Mouse (Mus musculus) CD4-positive, CD25-positive, alpha-beta regulatory T cell, adult 2 months (primary cell): ENCODE results near the gene Cabp1.
A peak's percentile ranks its signal among the peaks of the same experiment; 100 is the strongest.

Experiments
- DNase-seq: peaks from one replicate; pipeline ENCODE4 v3.0.0-alpha.2; 2012; ENCODE audit warnings: low read depth, low spot score

Cabp1 gene

GRCm38 (mm10) chr5:115193669-115194625, at the start of gene Cabp1:
Cabp1 (minus strand) TSS chr5:115194381.
- DNase-seq = peak; percentile 81

GRCm38 (mm10) chr5:115240191-115240590, 46.0 kb upstream of the Cabp1 start:
- DNase-seq = no peak

- DNase-seq = no peak
These were observed 44.6 kb upstream of the Cabp1 start for GRCm38 (mm10) chr5:115238729-115239195.

- peak; percentile 95 for DNase-seq
These were observed 43.9 kb upstream of the Cabp1 start for GRCm38 (mm10) chr5:115237803-115238728.

GRCm38 (mm10) chr5:115235786-115236263, 41.6 kb upstream of the Cabp1 start, which contains the start of gene Pop5:
Pop5 (plus strand) TSS chr5:115235836.
- DNase-seq = peak; percentile 94

GRCm38 (mm10) chr5:115235323-115235771, 41.2 kb upstream of the Cabp1 start:
- DNase-seq = peak; percentile 87

- no peak for DNase-seq
These were observed 40.3 kb upstream of the Cabp1 start for GRCm38 (mm10) chr5:115234519-115234918.

GRCm38 (mm10) chr5:115233031-115233780, 39.0 kb upstream of the Cabp1 start:
- DNase-seq = no peak

GRCm38 (mm10) chr5:115232516-115232915, 38.3 kb upstream of the Cabp1 start:
- DNase-seq = no peak

- no peak for DNase-seq
These were observed 37.5 kb upstream of the Cabp1 start for GRCm38 (mm10) chr5:115231552-115232120.

- no peak for DNase-seq
These were observed 36.8 kb upstream of the Cabp1 start for GRCm38 (mm10) chr5:115230830-115231551.

- DNase-seq = no peak
These were observed 28.3 kb upstream of the Cabp1 start for GRCm38 (mm10) chr5:115222485-115222884.

- DNase-seq = peak; percentile 37
These were observed 26.9 kb upstream of the Cabp1 start for GRCm38 (mm10) chr5:115220931-115221640.

- DNase-seq = no peak
These were observed 23.8 kb upstream of the Cabp1 start for GRCm38 (mm10) chr5:115217998-115218397.

- DNase-seq = no peak
These were observed 21.3 kb upstream of the Cabp1 start for GRCm38 (mm10) chr5:115215273-115216185.

GRCm38 (mm10) chr5:115214864-115215263, 20.7 kb upstream of the Cabp1 start:
- peak; percentile 30 for DNase-seq

GRCm38 (mm10) chr5:115212861-115213260, 18.7 kb upstream of the Cabp1 start:
- no peak for DNase-seq

- DNase-seq = no peak
These were observed 18.3 kb upstream of the Cabp1 start for GRCm38 (mm10) chr5:115212451-115212850.
